Mouse (Mus musculus) spleen, postnatal 36 days (tissue): Measurements from ENCODE around the gene Ankrd44.

Experiments used
- DNase-seq, 2 experiments: peaks; one replicate each; pipeline ENCODE4 v3.0.0; 2022; ENCODE audit warnings: low spot score in 2 of 2, mixed read lengths in 1 of 2

Gene Ankrd44

GRCm38 (mm10) chr1:54762216-54762807 lies 163.9 kb downstream of the Ankrd44 start:
- DNase-seq: no peak

- DNase-seq: no peak
These were observed 166.3 kb downstream of the Ankrd44 start for GRCm38 (mm10) chr1:54759841-54760240.

- no peak for DNase-seq
These were observed 168.9 kb downstream of the Ankrd44 start for GRCm38 (mm10) chr1:54757291-54757690.

GRCm38 (mm10) chr1:54755690-54756365 lies 170.4 kb downstream of the Ankrd44 start:
- DNase-seq: no peak

- DNase-seq: no peak
These were observed 176.2 kb downstream of the Ankrd44 start for GRCm38 (mm10) chr1:54749961-54750360.

- no peak for DNase-seq
These were observed 176.7 kb downstream of the Ankrd44 start for GRCm38 (mm10) chr1:54749516-54749915.

GRCm38 (mm10) chr1:54747785-54748420 lies 178.3 kb downstream of the Ankrd44 start:
- DNase-seq: no peak

GRCm38 (mm10) chr1:54745666-54746065 lies 180.5 kb downstream of the Ankrd44 start:
- DNase-seq: no peak

GRCm38 (mm10) chr1:54744171-54744570 lies 182.0 kb downstream of the Ankrd44 start:
- no peak for DNase-seq

- no peak for DNase-seq
These were observed 183.1 kb downstream of the Ankrd44 start for GRCm38 (mm10) chr1:54743072-54743471.

GRCm38 (mm10) chr1:54740936-54741335 lies 185.3 kb downstream of the Ankrd44 start:
- DNase-seq: no peak

GRCm38 (mm10) chr1:54737472-54737871 lies 188.7 kb downstream of the Ankrd44 start:
- DNase-seq: no peak

- DNase-seq: no peak
These were observed 191.1 kb downstream of the Ankrd44 start for GRCm38 (mm10) chr1:54734917-54735664.

- no peak for DNase-seq
These were observed 196.9 kb downstream of the Ankrd44 start for GRCm38 (mm10) chr1:54729316-54729715.

GRCm38 (mm10) chr1:54726555-54726954 lies 199.6 kb downstream of the Ankrd44 start:
- no peak for DNase-seq

- no peak for DNase-seq
These were observed 209.3 kb downstream of the Ankrd44 start for GRCm38 (mm10) chr1:54716921-54717320.

- no peak for DNase-seq
These were observed 211.0 kb downstream of the Ankrd44 start for GRCm38 (mm10) chr1:54715061-54715760.

- no peak for DNase-seq
These were observed 212.7 kb downstream of the Ankrd44 start for GRCm38 (mm10) chr1:54713231-54714173.

- no peak for DNase-seq
These were observed 214.6 kb downstream of the Ankrd44 start for GRCm38 (mm10) chr1:54711568-54711967.

GRCm38 (mm10) chr1:54710550-54710949 lies 215.6 kb downstream of the Ankrd44 start:
- DNase-seq: no peak
